Mouse (Mus musculus): ENCODE results near the gene Hivep1. TPM values are rescaled to one million over a fixed set of nuclear protein-coding genes. Genes with fewer than 3 reads are reported as not detected.

Hivep1 gene
- polyA plus RNA-seq (2015; fragmentation: Illumina TruSeq; extraction: RNeasy Lipid Tissue Mini Kit (QIAGEN cat#74804); ENCODE audit: insufficient read depth, low replicate concordance), result 40.6 TPM

GRCm38 (mm10) chr13:42051961-42052695, at the start of gene Hivep1:
Hivep1 (plus strand) TSS chr13:42052021.

Other genes with a start within 250 kb of the Hivep1 start
- gene Adtrp, start 204.3 kb upstream of the Hivep1 start, polyA plus RNA-seq (2015; fragmentation: Illumina TruSeq; extraction: RNeasy Lipid Tissue Mini Kit (QIAGEN cat#74804); ENCODE audit: insufficient read depth, low replicate concordance), result 2.7 TPM
- 1.8 TPM for gene Edn1, start 249.5 kb downstream of the Hivep1 start, polyA plus RNA-seq (2015; fragmentation: Illumina TruSeq; extraction: RNeasy Lipid Tissue Mini Kit (QIAGEN cat#74804); ENCODE audit: insufficient read depth, low replicate concordance)

All from spleen, adult 10 weeks (tissue).